Mouse (Mus musculus) liver, embryonic 11.5 days (tissue): Measurements from ENCODE around the gene Npepps. TPM values are rescaled to one million over a fixed set of nuclear protein-coding genes. Genes with fewer than 3 reads are reported as not detected.
"Not testable (repeated sequence)": the region's sequence is repeated elsewhere in the genome, so short reads cannot be mapped to it uniquely, and the experiment has no call there.

Experiments
- ATAC-seq: fragments of 200-750 bp; cut with Nextera tagmentation; replicated peaks from 2 replicates; pipeline ENCODE4 v1.8.0; 2017; ENCODE audit warnings: moderate number of reproducible peaks, mild to moderate bottlenecking, moderate TSS enrichment, moderate library complexity; ENCODE audit not compliant: low FRiP score
- DNase-seq: peaks from one replicate; pipeline ENCODE4 v3.0.0-alpha.2; 2017; ENCODE audit warnings: low spot score
- H3K27ac ChIP-seq: fragments of 300-500 bp; sonication (generic); 2 replicates; pipeline ENCODE4 v1.5.1; 2014; ENCODE audit warnings: mild to moderate bottlenecking, low read depth, low read length, control low read depth
- H3K27me3 ChIP-seq: fragments of 300-500 bp; sonication (generic); replicated peaks from 2 replicates; pipeline ENCODE4 v1.6.1; 2014; ENCODE audit warnings: low read length, mixed read lengths; ENCODE audit not compliant: control insufficient read depth, insufficient read depth
- H3K36me3 ChIP-seq: fragments of 300-500 bp; sonication (generic); 2 replicates; pipeline ENCODE4 v1.6.1; 2014; ENCODE audit warnings: mild to moderate bottlenecking, low read length, moderate library complexity, mixed read lengths; ENCODE audit not compliant: control insufficient read depth, insufficient read depth
- H3K4me1 ChIP-seq: fragments of 300-500 bp; sonication (generic); replicated peaks from 2 replicates; pipeline ENCODE4 v1.6.1; 2014; ENCODE audit warnings: low read length, mixed read lengths; ENCODE audit not compliant: control insufficient read depth, insufficient read depth
- H3K4me2 ChIP-seq: fragments of 300-500 bp; sonication (generic); 2 replicates; pipeline ENCODE4 v1.6.1; 2014; ENCODE audit warnings: mild to moderate bottlenecking, control low read depth, moderate library complexity
- H3K4me3 ChIP-seq: fragments of 300-500 bp; sonication (generic); 2 replicates; pipeline ENCODE4 v1.5.1; 2014; ENCODE audit warnings: low read depth, low read length, control low read depth
- H3K9ac ChIP-seq: fragments of 300-500 bp; sonication (generic); 2 replicates; pipeline ENCODE4 v1.6.1; 2014; ENCODE audit warnings: low read depth, low read length, control low read depth
- H3K9me3 ChIP-seq: fragments of 300-500 bp; sonication (generic); 2 replicates; pipeline ENCODE4 v1.6.1; 2016; ENCODE audit warnings: low read length, inconsistent platforms, mixed read lengths; ENCODE audit not compliant: control insufficient read depth
- WGBS: fragments of 180-500 bp; shearing (Covaris S2); extraction: QIAGEN DNeasy Blood & Tissue Kit; methylation state at CpG from one replicate; pipeline ENCODE4 v1.1.7; 2014; 5-methylcytosine and 5-hydroxymethylcytosine counted together
- polyA plus RNA-seq: library from polyadenylated mRNA; unstranded; fragments of >200 nt; fragmentation: Nextera tagmentation; extraction: Ambion mirVana; gene quantifications from 2 replicates; pipeline ENCODE4 v1.2.1, GENCODE M21; 2014

Npepps gene
- polyA plus RNA-seq, 1 experiment from 2014 or later, result 60.2 TPM

DNA sequence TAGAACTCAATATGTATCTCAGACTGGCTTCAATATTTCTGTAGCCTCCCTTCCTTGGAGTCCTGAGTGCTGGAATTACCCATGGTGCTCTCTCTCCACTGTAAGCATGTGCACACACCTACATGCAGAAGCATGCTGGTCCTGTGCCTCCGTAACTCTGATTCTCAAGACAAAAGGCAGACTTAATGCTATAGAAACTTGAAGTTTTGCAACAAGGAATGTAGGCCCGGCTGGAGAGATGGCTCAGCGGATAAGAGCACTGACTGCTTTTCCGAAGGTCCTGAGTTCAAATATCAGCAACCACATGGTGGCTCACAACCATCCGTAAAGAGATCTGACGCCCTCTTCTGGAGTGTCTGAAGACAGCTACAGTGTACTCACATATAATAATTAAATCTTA, 90.8 kb downstream of the Npepps start:
- H3K9me3 ChIP-seq, ATAC-seq, H3K27me3 ChIP-seq, H3K36me3 ChIP-seq, DNase-seq: not testable (repeated sequence)
- peak overlapping the region; percentile 43; the same call in 1 of the 2 replicates for H3K27ac ChIP-seq
- WGBS, result 80% methylated on average over 6 of the region's 6 CpGs
- H3K4me2 ChIP-seq, result peak overlapping the region; percentile 97
- peak overlapping the region; percentile 88; the same call in 1 of the 2 replicates for H3K9ac ChIP-seq
- H3K4me3 ChIP-seq, result peak overlapping the region; percentile 93
- H3K4me1 ChIP-seq, result peaks cover 16% of the 10 kb centered on the region

DNA sequence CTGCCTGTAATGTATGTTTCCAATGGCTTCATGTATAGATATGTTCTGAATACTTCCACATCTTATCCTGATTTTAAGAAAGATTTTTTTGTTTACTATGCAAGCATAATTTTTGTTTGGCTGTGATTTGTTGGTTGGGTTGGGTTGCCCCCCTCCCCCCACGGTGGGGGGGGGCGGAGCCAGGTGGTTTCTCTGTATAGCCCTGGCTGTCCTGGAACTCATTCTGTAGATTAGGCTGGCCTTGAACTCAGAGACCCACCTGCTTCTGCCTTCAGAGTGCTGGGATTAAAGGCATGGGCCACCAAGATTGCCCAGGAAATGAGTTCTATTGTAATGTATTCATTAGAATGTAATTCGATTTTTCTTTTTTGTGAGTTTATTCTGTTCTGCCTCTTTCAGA, 91.2 kb downstream of the Npepps start:
- WGBS, result 37% methylated on average over 3 of the region's 3 CpGs
- peak overlapping the region; percentile 88 for H3K9ac ChIP-seq

DNA sequence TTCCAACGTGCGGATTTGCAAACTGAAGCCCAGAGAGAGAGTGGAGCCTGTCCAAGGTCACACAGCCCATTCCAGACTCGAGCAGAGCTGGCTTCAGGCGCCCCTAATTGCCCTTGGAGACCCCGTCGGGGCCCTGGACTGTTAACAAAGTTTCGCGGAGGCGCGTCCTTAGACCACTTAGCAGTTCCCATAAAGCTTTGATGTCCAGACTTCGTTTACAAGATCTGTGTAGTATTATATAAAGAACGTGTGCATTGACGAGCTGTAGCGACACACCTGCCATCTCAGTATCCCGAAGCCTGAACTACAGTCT, 91.8 kb downstream of the Npepps start:
- peaks cover 13% of the 10 kb centered on the region; the same call in 1 of the 2 replicates for H3K36me3 ChIP-seq
- no peak for DNase-seq
- H3K9ac ChIP-seq, result peak overlapping the region; percentile 88
- peak overlapping the region; percentile 93 for H3K4me3 ChIP-seq
- no peak for ATAC-seq
- H3K27ac ChIP-seq, result peak overlapping the region; percentile 100
- H3K4me2 ChIP-seq, result peak overlapping the region; percentile 97
- WGBS, result 1% methylated on average over 15 of the region's 15 CpGs
- H3K27me3 ChIP-seq, result no peaks in the 10 kb centered on the region
- H3K9me3 ChIP-seq, result no peaks in the 10 kb centered on the region
- H3K4me1 ChIP-seq, result peaks cover 23% of the 10 kb centered on the region

More for the DNA sequence above, 91.2 kb downstream of the Npepps start:
- no peak for ATAC-seq
- DNase-seq, result no peak
- H3K4me3 ChIP-seq, result peak overlapping the region; percentile 93
- no peaks in the 10 kb centered on the region for H3K27me3 ChIP-seq
- H3K27ac ChIP-seq, result peak overlapping the region; percentile 100
- peaks cover 20% of the 10 kb centered on the region for H3K4me1 ChIP-seq
- H3K9me3 ChIP-seq, result no peaks in the 10 kb centered on the region
- H3K36me3 ChIP-seq, result peaks cover 8% of the 10 kb centered on the region; the same call in 1 of the 2 replicates
- H3K4me2 ChIP-seq, result peak overlapping the region; percentile 97

DNA sequence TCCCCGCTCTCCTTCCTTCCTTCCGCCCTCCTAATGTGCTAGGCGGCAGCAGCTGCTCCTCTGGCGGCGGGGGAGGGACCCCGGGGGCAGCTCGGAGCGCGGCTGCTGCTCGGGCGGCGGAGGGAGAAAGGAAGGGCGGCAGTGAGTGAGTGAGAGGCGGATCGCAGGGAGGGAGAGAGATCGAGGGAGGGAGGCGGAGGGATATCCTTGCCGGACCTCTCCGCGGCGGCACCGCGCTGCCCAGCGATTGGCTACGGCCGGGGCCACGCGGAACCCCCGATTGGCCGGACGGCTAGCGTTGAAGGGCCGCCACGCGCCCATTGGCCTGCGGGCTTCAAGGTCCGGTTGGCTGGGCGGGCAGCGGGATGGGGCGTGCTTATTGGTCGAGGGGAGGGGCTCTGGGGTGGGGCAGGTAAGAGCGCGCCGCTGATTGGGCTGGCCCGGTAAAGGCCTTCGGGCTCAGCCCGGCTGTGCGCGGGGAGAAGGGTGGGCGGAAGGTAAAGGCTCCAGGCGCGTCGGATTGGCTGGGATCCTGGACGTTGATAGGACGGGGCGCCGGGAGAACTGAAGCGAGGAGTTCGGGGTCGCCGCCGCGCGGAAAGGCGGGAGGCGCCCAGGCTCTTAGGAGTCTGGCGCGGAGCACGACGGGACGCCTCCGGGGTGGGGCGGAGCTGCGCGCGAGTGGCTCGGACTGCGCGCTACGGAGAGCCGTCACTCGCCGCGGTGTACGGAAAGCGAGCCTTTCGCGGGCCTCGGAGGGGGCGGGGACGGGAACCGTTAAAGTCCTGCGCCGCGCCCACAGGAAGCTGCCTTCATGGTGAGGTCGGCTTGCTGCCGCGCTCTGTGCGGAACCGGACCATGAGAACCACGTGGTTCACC, 92.4 kb downstream of the Npepps start, which contains the start of gene Kpnb1:
TSS of gene Kpnb1 (minus strand) at position 118 of the 879 bp plus-strand sequence.
- H3K4me1 ChIP-seq, result peaks cover 23% of the 10 kb centered on the region
- peak; percentile 92 for ATAC-seq
- under 1% methylated on average over 97 of the region's 101 CpGs for WGBS

DNA sequence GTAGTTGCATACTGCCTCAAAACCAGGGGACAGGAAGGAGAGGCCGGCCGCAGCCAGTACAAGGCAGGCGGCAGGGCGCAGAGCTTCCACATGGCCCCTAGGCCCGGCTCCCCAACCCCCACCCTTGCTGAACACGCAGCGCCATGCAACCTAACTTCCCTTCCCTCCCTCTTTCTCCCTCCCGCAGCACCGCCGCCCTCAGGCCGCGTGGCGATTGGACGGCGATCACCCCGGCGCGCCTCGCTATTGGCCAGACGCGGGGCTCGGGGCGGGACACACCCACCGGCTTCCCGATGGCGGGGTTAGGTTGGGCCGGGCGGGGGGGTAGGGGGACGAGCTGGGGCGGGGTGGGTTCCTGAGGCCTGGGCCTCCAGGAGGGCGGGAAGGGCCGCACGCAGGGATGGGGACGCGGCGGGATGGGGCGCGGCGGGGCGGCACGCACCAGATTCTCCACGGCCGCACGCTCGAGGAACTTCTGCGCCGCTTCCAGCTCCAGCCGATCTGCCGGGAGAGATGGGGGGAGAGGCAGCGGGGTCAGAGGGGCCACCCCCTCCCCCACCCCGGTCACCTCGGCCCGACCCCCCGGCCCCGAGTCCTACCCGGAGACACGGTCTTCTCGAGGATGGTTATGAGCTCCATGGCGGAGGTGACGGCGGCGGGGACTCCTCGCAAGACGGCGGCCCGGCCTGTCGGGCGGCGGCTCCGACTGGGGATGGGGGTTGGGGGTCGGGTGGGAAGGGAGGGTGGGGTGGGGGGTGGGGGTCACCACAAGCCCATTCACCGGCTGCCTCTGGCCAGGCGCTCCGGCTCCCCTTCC, 93.3 kb downstream of the Npepps start:
- Histone ChIP-seq H3K27me3 (no peaks in the 10 kb centered on the region), H3K4me1 (peaks cover 23% of the 10 kb centered on the region)

More for the DNA sequence above, 92.4 kb downstream of the Npepps start, which contains the start of gene Kpnb1:
- H3K27ac ChIP-seq, result peak within 1 kb of the TSS; percentile 100
- H3K9ac ChIP-seq, result peak within 1 kb of the TSS; percentile 97
- H3K27me3 ChIP-seq, result no peaks in the 10 kb centered on the region
- H3K4me3 ChIP-seq, result peak within 1 kb of the TSS; percentile 93
- peaks cover 13% of the 10 kb centered on the region; the same call in 1 of the 2 replicates for H3K36me3 ChIP-seq
- peak; percentile 97 for DNase-seq
- no peaks in the 10 kb centered on the region for H3K9me3 ChIP-seq
- peak within 1 kb of the TSS; percentile 97 for H3K4me2 ChIP-seq

DNA sequence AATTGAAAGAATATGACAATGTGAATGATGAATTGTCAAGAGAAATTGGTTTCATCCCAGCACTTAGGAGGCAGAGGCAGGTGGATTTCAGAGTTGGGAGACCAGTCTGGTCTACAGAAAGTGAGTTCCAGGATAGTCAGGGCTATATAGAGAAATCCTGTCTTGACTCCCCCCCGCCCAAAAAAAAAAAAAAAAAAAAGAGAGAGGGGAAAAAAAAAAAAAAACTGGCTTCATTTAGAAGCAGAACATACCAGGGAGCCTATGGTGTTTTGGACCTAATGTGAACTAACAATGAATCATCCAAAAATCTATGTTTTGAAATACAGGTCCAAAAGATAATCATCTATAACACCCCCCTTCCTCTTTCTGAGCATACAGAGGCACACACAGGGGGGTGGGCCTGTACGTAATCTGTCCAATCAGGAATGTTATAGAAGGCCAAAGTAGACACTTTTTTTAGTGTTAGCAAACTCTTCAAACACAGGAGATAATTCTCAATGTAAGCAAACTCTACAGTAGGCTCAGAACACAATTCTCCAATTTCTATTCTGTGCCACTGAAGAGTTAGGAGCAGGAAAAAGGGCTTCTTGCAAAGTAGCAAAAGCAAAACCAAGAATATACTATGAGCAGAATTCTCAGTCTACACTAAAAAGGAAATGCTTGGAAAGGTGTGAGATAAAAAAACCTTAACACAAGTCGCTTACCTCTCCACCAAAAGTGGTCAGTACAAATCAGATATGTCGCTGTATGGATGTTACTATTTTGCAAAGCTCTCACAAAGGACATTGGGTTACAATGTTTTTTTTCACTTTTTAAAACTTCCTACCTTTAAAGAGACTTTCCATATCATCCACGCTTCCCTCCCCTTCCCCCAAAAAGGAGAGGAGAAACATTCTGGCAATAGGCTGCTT, 94.5 kb downstream of the Npepps start:
- WGBS, result 37% methylated on average over 5 of the region's 5 CpGs
- peak overlapping the region; percentile 93 for H3K4me3 ChIP-seq
- peak overlapping the region; percentile 74 for H3K4me2 ChIP-seq
- peaks cover 31% of the 10 kb centered on the region for H3K36me3 ChIP-seq
- DNase-seq (no peak), ATAC-seq (no peak)
- H3K9me3 ChIP-seq, result no peaks in the 10 kb centered on the region
- peaks cover 23% of the 10 kb centered on the region for H3K4me1 ChIP-seq
- H3K27me3 ChIP-seq, result no peaks in the 10 kb centered on the region
- H3K27ac ChIP-seq, result peak overlapping the region; percentile 79; the same call in 1 of the 2 replicates
- peak overlapping the region; percentile 81 for H3K9ac ChIP-seq

More for the DNA sequence above, 93.3 kb downstream of the Npepps start:
- Histone ChIP-seq H3K27ac (peak overlapping the region; percentile 99), H3K4me2 (peak overlapping the region; percentile 74), H3K4me3 (peak overlapping the region; percentile 93), H3K36me3 (peaks cover 19% of the 10 kb centered on the region), H3K9me3 (no peaks in the 10 kb centered on the region), H3K9ac (peak overlapping the region; percentile 97)
- 1% methylated on average over 74 of the region's 74 CpGs for WGBS
- DNase-seq, result peak; percentile 97
- ATAC-seq, result peak; percentile 76

DNA sequence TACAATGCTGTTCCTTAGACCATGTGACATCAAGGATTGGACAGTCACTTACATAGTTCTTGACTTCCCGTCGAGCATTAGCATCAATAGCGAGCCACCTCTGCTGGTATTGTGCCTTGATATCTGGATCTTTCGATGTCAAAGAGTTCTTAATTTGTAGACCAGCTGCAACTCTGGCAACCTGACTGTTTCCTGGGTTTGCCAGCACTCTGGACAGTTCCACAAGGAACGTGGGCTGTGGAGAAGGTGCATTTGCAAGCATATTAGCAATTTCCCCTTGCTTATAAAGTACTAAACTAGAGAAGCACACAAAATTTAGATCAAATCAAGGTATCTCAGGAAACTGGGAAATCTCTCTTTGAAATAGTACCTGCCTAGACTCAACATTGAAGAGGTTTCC, 95.6 kb downstream of the Npepps start:
- ATAC-seq, result no peak
- H3K27me3 ChIP-seq, result no peaks in the 10 kb centered on the region
- no peak overlapping the region for H3K27ac ChIP-seq
- no peak for DNase-seq
- peaks cover 23% of the 10 kb centered on the region for H3K4me1 ChIP-seq
- H3K36me3 ChIP-seq, result peaks cover 42% of the 10 kb centered on the region
- peak overlapping the region; percentile 44 for H3K4me2 ChIP-seq
- 0 out of 2 replicates have a peak overlapping the region, but pooled peaks have one; percentile 0 for H3K4me3 ChIP-seq
- H3K9me3 ChIP-seq, result no peaks in the 10 kb centered on the region
- H3K9ac ChIP-seq, result no peak overlapping the region
- 78% methylated on average over 5 of the region's 5 CpGs for WGBS

DNA sequence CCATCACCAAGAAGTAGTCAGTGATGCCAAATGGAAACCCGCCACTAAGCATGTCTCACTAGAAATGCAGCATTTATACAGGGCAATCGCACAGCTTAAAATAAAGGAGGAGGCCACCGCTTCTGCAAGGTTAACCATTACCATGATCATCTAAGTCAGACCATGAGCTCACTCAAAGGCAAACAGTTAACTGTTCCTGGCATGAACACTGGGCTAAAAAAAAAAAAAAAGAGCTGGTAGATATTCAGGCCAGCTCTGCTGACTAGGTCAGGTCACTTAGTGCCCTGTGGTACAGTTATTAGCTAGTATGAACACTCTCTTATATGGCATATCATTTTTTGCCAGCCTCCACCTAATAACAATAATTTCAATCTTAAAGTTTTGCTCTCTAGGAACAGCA, 98.0 kb downstream of the Npepps start:
- DNase-seq (no peak), ATAC-seq (no peak)
- H3K27me3 ChIP-seq, result no peaks in the 10 kb centered on the region
- peaks cover 14% of the 10 kb centered on the region for H3K4me1 ChIP-seq
- WGBS, result 92% methylated on average over 3 of the region's 3 CpGs
- H3K9ac ChIP-seq, result no peak overlapping the region
- no peak overlapping the region for H3K27ac ChIP-seq
- no peaks in the 10 kb centered on the region for H3K9me3 ChIP-seq
- no peak overlapping the region for H3K4me3 ChIP-seq
- H3K36me3 ChIP-seq, result peaks cover 56% of the 10 kb centered on the region
- H3K4me2 ChIP-seq, result no peak overlapping the region
